Mouse (Mus musculus): ENCODE measurements around the gene Dad1.

The Dad1 gene

GRCm38 (mm10) chr14:54224064-54224417 lies 29.9 kb downstream of the Dad1 start:
- no peak for DNase-seq

- DNase-seq: no peak
These were observed 30.4 kb downstream of the Dad1 start for GRCm38 (mm10) chr14:54223315-54224063.

GRCm38 (mm10) chr14:54222289-54222727 lies 31.6 kb downstream of the Dad1 start:
- no peak for DNase-seq

GRCm38 (mm10) chr14:54221641-54222040 lies 32.3 kb downstream of the Dad1 start:
- no peak for DNase-seq

- no peak for DNase-seq
These were observed 33.0 kb downstream of the Dad1 start for GRCm38 (mm10) chr14:54220726-54221494.

- no peak for DNase-seq
These were observed 34.1 kb downstream of the Dad1 start for GRCm38 (mm10) chr14:54219849-54220248.

GRCm38 (mm10) chr14:54219256-54219655 lies 34.6 kb downstream of the Dad1 start:
- DNase-seq: no peak

- no peak for DNase-seq
These were observed 35.2 kb downstream of the Dad1 start for GRCm38 (mm10) chr14:54218721-54219120.

- DNase-seq: no peak
These were observed 35.7 kb downstream of the Dad1 start for GRCm38 (mm10) chr14:54218233-54218632.

GRCm38 (mm10) chr14:54216126-54216525 lies 37.8 kb downstream of the Dad1 start:
- DNase-seq: no peak

GRCm38 (mm10) chr14:54214901-54215300 lies 39.0 kb downstream of the Dad1 start:
- DNase-seq: no peak

- no peak for DNase-seq
These were observed 39.4 kb downstream of the Dad1 start for GRCm38 (mm10) chr14:54214477-54214876.

- DNase-seq: no peak
These were observed 40.2 kb downstream of the Dad1 start for GRCm38 (mm10) chr14:54213734-54214133.

GRCm38 (mm10) chr14:54211755-54212154 lies 42.1 kb downstream of the Dad1 start:
- no peak for DNase-seq

- DNase-seq: no peak
These were observed 42.7 kb downstream of the Dad1 start for GRCm38 (mm10) chr14:54211199-54211598.

- no peak for DNase-seq
These were observed 43.5 kb downstream of the Dad1 start for GRCm38 (mm10) chr14:54210401-54210800.

- DNase-seq: no peak
These were observed 44.0 kb downstream of the Dad1 start for GRCm38 (mm10) chr14:54209932-54210331.

GRCm38 (mm10) chr14:54208741-54209140 lies 45.2 kb downstream of the Dad1 start:
- no peak for DNase-seq

GRCm38 (mm10) chr14:54207924-54208323 lies 46.0 kb downstream of the Dad1 start:
- DNase-seq: no peak

GRCm38 (mm10) chr14:54206750-54207550 lies 47.0 kb downstream of the Dad1 start:
- DNase-seq: no peak

- no peak for DNase-seq
These were observed 47.6 kb downstream of the Dad1 start for GRCm38 (mm10) chr14:54206309-54206708.

- no peak for DNase-seq
These were observed 48.0 kb downstream of the Dad1 start for GRCm38 (mm10) chr14:54205904-54206303.

- DNase-seq: no peak
These were observed 49.1 kb downstream of the Dad1 start for GRCm38 (mm10) chr14:54204786-54205185.
